Mouse (Mus musculus): ENCODE results near the gene Pou2f2.

Pou2f2 gene

GRCm38 (mm10) chr7:25089875-25090274 lies 89.7 kb downstream of the Pou2f2 start:
- no peak for DNase-seq (ENCODE audit: low spot score)

- DNase-seq (ENCODE audit: low spot score), result no peak
These were observed 90.6 kb downstream of the Pou2f2 start for GRCm38 (mm10) chr7:25088968-25089367.

- no peak for DNase-seq (ENCODE audit: low spot score)
These were observed 91.0 kb downstream of the Pou2f2 start for GRCm38 (mm10) chr7:25088531-25088930.

GRCm38 (mm10) chr7:25087972-25088371 lies 91.6 kb downstream of the Pou2f2 start:
- no peak for DNase-seq (ENCODE audit: low spot score)

GRCm38 (mm10) chr7:25087256-25087912 lies 92.1 kb downstream of the Pou2f2 start:
- no peak for DNase-seq (ENCODE audit: low spot score)

- DNase-seq (ENCODE audit: low spot score), result no peak
These were observed 92.9 kb downstream of the Pou2f2 start for GRCm38 (mm10) chr7:25086656-25087055.

- peak; percentile 22 for DNase-seq (ENCODE audit: low spot score)
These were observed 94.9 kb downstream of the Pou2f2 start for GRCm38 (mm10) chr7:25084621-25085020.

GRCm38 (mm10) chr7:25082510-25082909 lies 97.0 kb downstream of the Pou2f2 start:
- DNase-seq (ENCODE audit: low spot score), result peak; percentile 60

- no peak for DNase-seq (ENCODE audit: low spot score)
These were observed 99.1 kb downstream of the Pou2f2 start for GRCm38 (mm10) chr7:25080431-25080830.

GRCm38 (mm10) chr7:25079496-25080026 lies 100.0 kb downstream of the Pou2f2 start:
- no peak for DNase-seq (ENCODE audit: low spot score)

- DNase-seq (ENCODE audit: low spot score), result no peak
These were observed 102.1 kb downstream of the Pou2f2 start for GRCm38 (mm10) chr7:25077414-25077755.

GRCm38 (mm10) chr7:25076663-25077413 lies 102.7 kb downstream of the Pou2f2 start:
- peak; percentile 97 for DNase-seq (ENCODE audit: low spot score)

GRCm38 (mm10) chr7:25076296-25076662 lies 103.2 kb downstream of the Pou2f2 start:
- DNase-seq (ENCODE audit: low spot score), result no peak

- DNase-seq (ENCODE audit: low spot score), result no peak
These were observed 105.6 kb downstream of the Pou2f2 start for GRCm38 (mm10) chr7:25073924-25074323.

GRCm38 (mm10) chr7:25072716-25073390 lies 106.7 kb downstream of the Pou2f2 start:
- DNase-seq (ENCODE audit: low spot score), result no peak

GRCm38 (mm10) chr7:25071979-25072715 lies 107.4 kb downstream of the Pou2f2 start, which contains the start of the genes Grik5 and Zfp574:
Gene Grik5, minus strand, starts transcription at chr7:25072346.
Gene Zfp574, plus strand, starts transcription at chr7:25072567.
- DNase-seq (ENCODE audit: low spot score), result no peak

- no peak for DNase-seq (ENCODE audit: low spot score)
These were observed 110.8 kb downstream of the Pou2f2 start for GRCm38 (mm10) chr7:25068724-25069123.

GRCm38 (mm10) chr7:25067909-25068656 lies 111.4 kb downstream of the Pou2f2 start:
- DNase-seq (ENCODE audit: low spot score), result no peak

- no peak for DNase-seq (ENCODE audit: low spot score)
These were observed 112.2 kb downstream of the Pou2f2 start for GRCm38 (mm10) chr7:25067338-25067737.

GRCm38 (mm10) chr7:25063900-25064299 lies 115.6 kb downstream of the Pou2f2 start:
- DNase-seq (ENCODE audit: low spot score), result no peak

GRCm38 (mm10) chr7:25063346-25063745 lies 116.2 kb downstream of the Pou2f2 start:
- DNase-seq (ENCODE audit: low spot score), result no peak

All from adipocyte (in vitro differentiated cells).